Mouse (Mus musculus): ENCODE data around the gene Mex3a.

Gene Mex3a

DNA sequence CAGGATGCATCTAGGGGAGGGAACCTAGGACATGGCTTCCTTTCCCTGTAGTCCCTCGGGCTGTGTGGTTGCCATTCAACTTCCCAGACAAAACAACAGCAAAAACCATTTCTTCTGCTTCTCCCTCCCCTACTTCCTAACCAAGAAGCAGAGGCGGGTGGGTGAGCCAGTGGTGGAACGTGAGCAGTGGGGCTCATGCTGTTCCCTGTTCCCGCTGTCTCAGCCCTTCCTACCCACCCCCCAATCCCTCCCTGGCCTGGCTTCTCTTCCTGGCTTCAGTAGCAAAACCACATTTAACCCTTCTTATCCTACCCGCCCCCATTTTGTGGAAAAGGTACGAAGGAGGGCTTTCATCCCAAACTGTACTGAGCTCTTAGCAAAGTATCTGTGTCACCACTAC, 27.1 kb upstream of the Mex3a start:
- no peak for DNase-seq (ENCODE audit: low read depth, low spot score)

DNA sequence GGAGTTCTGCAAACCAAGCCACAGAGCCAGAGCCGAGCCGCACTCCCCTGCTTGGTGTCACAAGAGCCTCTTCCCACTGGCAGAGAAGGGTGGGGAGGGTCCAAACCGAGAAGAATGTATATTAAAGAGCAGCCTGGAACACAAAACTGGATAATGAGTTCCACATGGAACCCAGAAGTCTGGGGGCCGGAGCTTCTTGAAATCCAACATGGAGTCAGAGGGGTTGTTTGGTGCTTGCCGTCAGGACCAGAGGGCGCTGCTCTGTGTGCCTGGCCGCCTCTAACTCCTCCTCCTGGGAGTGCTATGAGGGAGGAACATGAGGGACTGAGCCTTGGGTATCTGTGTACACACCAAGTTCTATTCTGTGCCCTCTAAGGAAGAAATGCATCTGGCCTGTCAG, 26.4 kb upstream of the Mex3a start:
- DNase-seq (ENCODE audit: low read depth, low spot score) = no peak

DNA sequence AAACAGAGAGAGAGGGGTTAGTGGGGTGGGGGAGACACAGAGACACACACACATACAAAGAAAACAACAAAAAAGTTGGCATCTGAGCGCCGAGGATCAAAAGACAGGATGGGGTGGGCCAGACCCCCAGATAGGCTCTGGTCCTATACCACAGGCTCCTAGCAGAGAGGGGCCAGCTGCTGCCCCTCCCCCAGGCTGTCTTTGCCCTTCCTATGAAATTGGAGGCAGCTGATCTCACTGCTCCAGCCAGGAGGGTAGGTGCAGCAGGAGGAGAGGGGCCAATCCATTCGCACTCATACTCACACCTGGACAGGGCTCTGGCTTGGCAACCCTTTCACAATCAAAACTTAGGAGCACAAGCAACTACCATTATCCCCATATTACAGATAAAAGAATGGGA, 22.9 kb upstream of the Mex3a start:
- DNase-seq (ENCODE audit: low read depth, low spot score) = no peak

DNA sequence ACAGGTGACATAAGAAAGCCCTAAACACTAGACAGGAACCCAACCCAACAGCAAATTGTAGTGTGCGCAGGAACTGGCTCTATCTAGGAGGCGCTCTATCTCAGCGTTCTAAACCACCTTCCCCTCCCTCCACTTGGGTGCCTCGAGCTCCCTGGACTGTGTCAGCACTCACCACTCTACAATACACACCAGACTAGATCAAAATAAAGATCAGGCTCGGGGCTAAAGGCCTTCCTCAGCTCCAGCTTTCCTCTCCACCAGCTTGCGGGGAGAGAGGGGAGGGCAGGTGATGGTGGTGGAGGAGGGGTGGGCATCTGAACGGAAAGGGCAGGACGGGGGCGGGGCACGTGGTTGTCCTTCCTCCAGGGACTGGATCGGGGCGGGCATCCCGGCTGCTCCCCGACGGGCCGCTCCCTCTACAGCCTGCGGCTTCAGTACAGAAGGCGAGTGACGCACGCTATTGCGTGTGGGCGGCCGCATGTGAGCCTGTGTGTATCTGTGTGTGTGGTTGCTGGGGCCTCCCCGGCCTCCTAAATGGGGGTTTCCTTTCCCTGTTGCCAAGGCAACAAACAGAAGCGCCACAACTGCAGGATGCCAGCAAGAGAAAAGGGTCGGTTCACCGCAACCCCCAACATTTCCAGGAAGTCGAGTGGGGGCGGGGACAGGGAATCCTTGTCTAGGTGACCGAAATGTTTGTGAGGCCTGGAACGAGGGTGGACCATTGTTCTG, 22.3 kb upstream of the Mex3a start, which contains the start of gene Lmna:
Lmna (minus strand) TSS at position 265 of the 729 bp plus-strand sequence.
- peak; percentile 92 for DNase-seq (ENCODE audit: low read depth, low spot score)

DNA sequence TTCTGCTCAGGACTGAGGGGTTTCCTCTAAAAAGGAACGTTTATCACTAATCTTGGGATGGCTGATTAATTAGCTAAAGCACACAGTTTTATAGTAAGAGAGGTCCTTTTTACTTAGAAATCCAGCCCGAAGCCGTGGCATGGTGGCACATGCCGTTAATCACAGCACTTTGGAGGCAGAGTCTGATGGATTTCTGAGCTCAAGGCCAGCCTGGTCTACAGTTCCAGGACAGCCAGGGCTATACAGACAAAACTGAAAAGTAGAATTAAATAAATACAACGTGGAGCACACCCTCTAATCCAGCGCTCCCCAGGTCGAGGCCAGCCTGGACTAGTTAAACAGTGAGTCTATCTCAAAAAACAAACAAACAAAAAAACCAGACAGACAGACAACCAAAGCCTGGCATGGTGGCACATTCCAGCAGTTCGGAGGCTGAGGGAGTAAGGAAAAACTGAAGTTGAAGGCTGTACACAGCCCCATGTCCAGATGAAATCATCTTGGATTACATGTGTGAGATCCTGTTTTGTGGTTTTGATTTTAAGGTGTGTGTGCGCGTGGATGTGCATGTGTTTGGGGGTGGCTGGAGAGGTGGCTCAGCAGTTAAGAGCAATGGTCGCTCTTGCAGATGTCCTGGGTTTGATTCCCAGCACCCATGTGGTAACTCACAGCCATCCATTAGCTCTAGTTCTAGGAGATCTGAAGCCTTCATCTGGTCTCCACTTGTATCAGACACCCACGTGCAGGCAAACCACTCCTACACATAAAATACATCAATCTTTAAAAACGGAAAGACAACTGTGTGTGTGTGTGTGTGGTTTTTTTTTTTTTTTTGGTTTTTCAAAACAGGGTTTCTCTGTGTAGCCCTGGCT, 21.5 kb upstream of the Mex3a start:
- no peak for DNase-seq (ENCODE audit: low read depth, low spot score)

DNA sequence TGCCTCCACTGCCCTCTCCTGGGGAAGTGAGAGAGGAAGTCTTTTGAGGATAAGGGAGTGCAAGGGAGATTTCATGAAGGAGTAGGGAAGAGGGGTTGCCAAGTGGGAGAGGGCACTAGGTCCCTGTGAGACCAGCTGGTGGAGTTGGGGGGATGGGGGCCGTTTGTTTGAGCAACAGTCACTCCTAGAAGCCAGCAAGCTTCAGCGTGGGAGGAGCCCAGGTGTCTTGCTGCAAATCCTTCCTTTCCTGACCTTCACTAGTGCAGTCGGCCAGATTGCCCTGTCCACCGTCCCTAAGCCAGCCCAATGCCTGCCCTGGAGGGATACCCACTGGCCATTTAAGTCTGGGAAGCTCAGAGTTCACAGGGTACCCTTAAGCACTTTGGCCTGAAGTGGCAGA, 20.6 kb upstream of the Mex3a start:
- no peak for DNase-seq (ENCODE audit: low read depth, low spot score)

DNA sequence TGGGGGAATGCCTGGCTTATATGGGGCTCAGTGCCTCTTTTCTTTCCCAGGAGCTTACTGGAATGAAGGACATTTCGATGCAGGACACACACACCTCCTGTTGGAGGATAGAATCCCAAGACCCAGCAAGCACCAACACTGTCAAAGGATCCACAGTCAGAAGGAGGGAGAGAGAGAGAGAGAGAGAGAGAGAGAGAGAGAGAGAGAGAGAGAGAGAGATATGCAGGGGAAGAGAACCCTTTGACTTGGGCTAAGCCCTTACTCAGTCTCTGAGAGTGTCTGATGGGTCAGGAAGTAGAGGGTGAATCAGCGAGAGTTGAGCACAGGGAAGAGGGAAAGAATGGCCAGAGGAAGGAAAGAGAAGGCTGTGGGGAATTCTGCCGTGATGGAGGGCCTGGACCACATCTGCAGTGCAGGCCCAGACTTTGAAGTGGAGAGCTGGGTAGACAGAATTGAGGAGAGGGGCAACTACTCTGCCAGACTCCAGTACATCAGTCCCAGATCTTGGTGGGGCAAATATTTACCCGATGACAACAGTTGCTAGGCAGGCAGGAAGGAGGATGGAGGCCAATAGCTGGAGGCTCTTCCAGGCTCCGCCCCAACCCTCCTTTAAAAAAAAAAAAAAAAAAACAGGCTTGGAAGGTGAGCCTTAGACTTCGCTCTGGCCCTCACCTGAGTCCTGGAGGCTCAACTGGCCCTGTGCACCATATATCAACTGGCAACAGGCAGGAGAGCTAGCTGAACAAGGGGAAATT, 19.9 kb upstream of the Mex3a start:
- no peak for DNase-seq (ENCODE audit: low read depth, low spot score)

DNA sequence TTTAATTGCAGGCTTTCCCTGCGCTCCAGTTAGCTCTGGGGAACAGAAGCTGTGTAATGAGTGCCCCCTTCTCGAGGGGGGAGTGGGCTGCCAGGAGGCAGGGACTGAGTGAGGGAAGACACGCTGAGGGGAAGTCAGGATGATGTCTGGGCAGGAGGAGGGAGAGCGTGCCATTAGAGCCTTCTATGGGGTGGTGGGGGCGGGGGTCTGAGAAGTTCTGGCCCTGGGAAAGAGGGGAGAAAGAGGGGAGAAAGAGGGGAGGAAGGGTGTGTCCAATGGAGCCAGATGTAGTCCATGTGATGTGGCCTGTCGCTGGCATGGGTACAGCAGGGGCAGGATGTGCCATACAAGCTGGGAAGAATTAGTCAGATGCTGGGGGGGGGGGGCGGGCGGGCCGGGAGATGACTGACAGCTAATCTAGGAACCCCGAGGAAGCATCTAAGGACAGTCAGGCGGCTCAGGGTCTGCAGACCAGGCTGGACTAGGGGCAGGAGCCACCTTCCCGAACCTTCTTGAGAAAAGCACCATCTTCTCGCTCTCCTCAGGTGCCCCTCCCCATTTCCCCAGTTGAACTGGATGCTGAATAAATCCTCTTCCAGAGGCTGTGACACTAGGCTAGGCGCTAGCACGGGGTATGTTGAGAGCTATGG, 19.2 kb upstream of the Mex3a start:
- DNase-seq (ENCODE audit: low read depth, low spot score) = no peak

DNA sequence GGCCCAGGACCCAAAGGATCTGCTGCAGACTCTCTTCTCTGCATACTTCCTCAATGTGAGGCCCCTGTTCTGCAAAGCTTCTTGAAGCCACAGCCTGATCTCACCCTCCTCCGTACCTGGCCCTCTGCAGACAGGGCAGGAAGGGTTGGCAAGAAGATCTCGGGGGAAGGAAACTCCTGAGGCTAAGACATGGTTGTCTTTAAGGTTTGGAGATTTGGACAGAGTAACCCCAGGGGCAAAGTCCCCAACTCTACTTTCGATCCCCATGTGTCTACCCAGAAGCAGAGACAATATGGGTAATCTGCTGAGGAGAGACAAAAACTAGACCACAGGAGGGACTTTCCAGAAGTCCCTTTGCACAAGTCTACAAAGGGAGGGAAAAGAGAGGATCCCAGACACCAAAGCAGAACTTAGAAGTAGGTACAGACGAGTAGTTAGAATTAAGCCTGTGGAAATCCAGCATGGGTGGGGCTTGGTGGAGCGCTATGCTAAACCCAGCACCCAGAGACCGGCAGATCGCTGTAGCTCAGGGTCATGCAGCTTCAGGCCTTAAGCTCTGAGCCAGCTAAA, 18.6 kb upstream of the Mex3a start:
- DNase-seq (ENCODE audit: low read depth, low spot score) = no peak

DNA sequence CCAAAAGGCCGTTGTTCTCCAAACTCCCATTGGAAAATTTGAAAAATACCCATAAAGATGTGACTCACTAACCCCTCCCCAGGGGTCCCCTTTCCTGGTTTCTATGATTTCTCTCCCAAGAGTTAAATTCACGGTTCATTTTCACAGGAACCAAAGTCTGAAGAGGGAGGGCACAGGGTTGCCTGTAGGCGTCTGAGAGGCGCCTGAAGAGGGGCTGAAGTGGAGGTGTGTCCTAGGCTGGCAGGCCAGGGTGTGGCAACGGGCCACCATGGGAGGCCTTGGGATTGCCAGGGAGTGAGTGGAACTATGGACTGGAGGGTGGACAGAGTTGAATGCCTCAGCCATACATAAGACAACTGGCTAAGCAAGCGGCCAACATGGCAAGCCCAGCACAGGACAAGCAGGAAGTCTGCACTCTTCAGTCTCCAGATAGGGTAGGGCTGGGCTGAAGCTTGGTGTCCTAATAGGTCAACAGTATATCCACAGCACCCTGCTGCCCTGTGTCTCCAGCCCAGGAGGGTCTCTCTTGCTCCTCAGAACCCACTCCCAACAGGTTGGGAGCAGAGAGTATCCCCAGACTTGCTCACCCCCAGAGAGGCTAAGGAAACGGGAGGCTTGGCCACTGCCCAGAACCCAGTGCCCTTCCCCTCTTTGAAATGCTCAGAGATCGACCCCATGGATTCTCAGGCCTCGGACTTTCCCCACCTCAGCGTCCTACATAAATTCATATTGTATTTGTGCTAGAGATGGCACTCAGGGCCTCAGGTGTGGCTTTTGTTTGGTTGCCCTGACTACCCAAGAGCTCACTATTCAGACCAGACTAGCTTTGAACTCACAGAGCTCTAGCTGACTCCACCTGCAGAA, 17.7 kb upstream of the Mex3a start:
- no peak for DNase-seq (ENCODE audit: low read depth, low spot score)

DNA sequence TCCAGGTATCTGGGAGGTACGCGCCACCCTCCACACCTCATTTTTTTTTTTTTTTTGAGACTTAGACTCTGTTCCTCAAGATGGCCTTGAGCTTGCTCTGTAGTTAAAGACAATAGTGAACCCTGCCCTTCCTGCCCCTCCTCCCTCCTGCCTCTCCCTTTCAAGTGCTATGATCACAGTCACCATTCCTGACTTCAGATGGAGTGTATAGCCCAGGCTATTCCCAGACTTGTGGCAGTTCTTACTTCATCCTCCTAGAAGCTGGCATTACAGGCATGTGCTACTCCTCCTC, 17.2 kb upstream of the Mex3a start:
- DNase-seq (ENCODE audit: low read depth, low spot score) = no peak

DNA sequence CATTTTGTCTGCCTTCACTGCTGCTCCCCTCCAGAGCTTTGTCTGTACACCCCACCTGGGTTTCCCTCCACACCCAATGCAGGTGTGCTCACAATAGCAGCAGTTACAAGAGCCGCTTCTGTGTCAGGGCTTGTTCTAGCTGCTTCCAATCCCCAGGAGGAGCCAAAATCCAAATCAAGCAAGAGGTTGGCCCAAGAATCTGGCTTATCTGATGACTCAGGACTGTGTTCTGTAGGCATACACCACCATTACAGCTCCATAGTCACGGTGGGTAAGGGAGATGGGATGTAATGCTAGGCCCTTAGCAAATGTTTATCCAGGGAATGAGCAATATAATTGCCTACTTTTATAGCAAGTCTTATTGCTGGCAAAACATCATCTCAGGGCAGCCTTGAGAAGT, 15.8 kb upstream of the Mex3a start:
- DNase-seq (ENCODE audit: low read depth, low spot score) = no peak

DNA sequence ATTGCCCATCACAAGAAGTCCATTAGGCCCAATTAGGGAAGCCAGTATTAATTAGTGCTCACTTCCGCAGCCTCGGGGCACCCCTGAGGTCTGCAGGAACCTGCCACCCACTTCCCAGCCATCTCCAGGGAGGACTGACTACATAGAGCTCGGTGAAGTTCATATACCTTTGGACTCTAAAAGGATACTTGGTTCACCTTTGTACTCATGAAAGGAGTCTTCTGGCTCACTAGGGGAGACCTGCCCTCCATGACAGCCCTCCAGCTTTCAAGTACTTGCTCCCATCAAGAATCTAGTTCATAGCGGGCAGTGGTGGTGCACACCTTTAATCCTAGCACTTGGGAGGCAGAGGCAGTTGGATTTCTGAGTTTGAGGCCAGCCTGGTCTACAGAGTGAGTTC, 13.8 kb upstream of the Mex3a start:
- no peak for DNase-seq (ENCODE audit: low read depth, low spot score)

DNA sequence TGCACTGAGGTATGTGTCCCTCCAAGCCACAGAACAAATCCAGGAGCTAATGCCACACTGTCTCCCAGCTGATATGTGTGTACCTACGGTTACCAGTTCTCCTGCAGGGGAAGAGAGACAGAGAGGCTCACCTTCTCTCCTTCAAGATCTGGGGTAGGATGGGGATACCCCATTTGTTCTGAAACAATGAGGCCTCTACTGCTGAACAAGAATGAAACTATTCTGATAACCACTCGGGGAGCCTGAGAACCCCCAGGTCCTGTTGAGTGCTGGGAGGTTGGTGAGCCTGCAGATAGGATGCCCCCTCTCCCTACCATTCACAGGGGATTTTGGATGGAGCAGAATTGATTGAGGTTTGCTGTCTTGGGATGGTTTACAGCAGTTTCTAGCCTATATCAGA, 12.1 kb upstream of the Mex3a start:
- DNase-seq (ENCODE audit: low read depth, low spot score) = no peak

DNA sequence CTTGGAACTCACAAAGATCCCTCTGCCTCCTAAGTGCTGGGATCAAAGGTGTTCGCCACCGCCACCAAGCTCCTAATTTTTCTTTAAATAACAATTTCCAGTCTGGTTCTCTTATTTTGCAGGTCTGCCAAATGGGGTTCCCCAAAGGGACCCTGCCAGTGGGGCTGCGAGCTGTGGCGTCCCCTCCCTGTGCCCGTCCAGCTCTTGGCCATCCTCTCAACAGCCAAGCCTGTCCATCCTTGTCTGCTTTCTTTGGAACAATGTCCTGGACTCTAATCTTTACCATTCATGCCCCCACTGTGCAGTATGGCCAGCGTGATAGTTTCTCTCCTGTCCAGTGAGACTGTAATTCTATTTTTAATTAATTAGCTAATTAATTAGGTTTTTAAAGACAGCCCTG, 11.0 kb upstream of the Mex3a start:
- no peak for DNase-seq (ENCODE audit: low read depth, low spot score)

DNA sequence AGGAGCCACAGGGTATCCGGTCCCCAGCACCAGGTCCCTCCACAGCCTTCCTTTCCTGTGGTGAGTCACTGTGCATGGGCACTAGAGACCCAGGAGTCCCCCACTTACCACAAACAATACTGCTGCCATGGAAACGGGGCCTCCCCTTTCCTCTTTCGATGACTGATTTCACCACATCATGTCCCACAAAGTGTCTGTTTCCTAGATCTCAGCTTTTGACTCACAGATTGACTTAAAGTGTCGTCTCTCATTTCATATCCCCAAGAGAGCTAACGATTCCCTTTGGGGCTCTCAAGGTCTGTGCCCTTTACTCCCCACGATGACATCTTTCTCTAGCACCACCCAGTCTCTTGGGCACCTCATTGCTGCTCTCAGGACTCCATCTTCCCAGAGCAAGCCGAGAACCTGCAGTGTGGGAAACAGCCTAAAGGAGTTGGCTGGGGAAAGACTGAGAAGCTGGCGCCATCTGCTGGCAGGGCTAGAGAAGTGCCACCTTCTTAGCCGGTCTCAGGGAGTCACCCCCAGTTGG, 10.3 kb upstream of the Mex3a start:
- peak; percentile 64 for DNase-seq (ENCODE audit: low read depth, low spot score)

DNA sequence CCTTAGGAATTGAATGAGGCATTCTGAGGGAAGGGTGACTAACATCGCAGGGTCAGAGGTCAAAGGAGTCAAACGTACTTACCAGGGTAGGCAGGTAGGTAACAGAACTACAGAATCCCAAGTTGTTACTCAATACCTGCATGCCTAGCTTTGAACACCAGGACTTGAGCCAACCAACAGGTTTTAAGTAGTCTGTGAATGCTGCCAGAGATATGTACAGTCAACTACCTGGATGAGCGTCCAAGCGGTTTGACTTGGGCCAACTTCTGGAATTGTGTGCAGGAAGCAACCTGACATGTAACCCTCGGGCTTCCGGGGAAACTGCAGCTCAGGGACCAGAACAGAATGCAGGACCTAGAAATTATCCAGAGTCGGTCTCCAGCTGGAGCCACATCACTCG, 9.2 kb upstream of the Mex3a start:
- DNase-seq (ENCODE audit: low read depth, low spot score) = no peak

DNA sequence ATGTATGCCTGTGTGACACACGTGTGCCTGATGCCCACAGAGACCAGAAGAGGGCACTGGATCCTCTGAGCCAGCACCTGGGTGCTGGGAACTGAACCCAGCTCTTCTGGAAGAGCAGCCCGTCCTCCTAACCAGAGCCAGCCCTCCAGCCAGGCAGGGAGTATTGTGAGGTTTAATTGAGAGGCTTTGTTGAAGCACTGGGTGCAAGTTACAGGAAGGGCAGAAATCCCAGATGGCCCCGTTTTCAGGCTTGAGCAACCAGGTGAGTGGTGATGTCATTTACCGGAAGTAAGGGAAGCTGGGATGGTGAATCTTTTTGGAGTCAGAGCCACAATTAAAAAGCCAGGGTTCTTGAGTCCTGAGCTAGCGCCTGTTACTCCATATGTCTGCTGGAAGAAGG, 7.2 kb upstream of the Mex3a start:
- no peak for DNase-seq (ENCODE audit: low read depth, low spot score)

DNA sequence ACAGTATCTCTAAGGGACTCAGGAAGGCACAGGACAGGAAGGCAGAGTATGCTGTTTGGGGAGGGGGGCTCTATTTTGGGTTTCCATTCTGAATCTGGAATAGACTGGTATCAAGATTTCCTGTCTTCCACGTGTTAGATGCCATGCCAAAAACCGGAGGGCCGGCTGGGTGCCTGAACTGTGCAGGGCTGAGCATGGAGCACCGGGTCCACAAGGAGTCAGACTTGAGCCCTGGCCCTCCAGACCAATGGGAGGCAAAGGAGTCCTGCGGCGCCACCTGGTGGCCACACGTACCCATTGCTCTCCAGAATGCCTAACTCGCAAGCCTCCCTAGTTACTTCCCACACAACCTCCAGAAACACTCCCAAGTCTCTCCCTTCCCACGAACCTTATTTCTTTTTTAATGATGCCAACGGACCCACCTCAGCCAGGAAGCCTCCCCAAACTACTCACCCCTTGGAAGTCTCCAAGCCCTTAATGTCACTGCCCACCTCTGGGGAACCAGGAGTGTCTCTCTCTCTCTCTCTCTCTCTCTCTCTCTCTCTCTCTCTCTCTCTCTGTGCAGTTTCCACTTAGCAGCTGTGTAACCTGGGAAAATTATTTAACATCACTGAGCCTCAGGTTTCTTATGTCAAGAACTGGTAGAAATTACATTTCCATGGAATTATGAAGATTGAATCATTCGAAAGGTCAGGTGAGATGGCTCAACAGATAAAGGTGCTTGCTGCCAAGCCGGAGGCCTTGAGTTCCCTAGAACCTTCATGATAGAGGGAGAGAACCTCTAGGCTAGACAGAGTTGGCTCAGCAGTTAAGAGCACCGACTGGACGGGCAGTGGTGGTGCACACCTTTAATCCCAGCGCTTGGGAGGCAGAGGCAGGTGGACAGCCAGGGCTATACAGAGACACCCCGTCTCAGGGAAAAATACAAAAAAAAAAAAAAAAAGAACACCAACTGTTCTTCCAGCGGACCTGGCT, 5.8 kb upstream of the Mex3a start:
- peak; percentile 91 for DNase-seq (ENCODE audit: low read depth, low spot score)

Data from skeletal muscle tissue, adult 2 months (tissue).